Mouse (Mus musculus) small intestine, adult 2 months (tissue): Measurements from ENCODE around the gene Capzb. TPM values are rescaled to one million over a fixed set of nuclear protein-coding genes. Genes with fewer than 3 reads are reported as not detected.

Experiments used
- H3K27ac ChIP-seq: fragments of 200-500 bp; 2 replicates; pipeline ENCODE4 v1.5.1; 2012; ENCODE audit warnings: low read depth, low read length, control low read depth, inconsistent platforms; ENCODE audit not compliant: insufficient read depth
- H3K27me3 ChIP-seq: fragments of 200-500 bp; 2 replicates; pipeline ENCODE4 v1.6.1; 2012; ENCODE audit warnings: mild to moderate bottlenecking, moderate library complexity, low read length, inconsistent platforms; ENCODE audit not compliant: control insufficient read depth, insufficient read depth
- H3K36me3 ChIP-seq: fragments of 200-500 bp; 2 replicates; pipeline ENCODE4 v1.6.1; 2012; ENCODE audit warnings: mild to moderate bottlenecking, low read length, control low read depth, inconsistent platforms; ENCODE audit not compliant: control insufficient read depth, insufficient read depth
- H3K4me1 ChIP-seq: fragments of 200-500 bp; 2 replicates; pipeline ENCODE4 v1.6.1; 2012; ENCODE audit warnings: low read length, inconsistent platforms, mixed read lengths; ENCODE audit not compliant: control insufficient read depth, insufficient read depth, insufficient read length
- H3K4me3 ChIP-seq: fragments of 200-500 bp; 2 replicates; pipeline ENCODE4 v1.5.1; 2012; ENCODE audit warnings: low read depth, mild to moderate bottlenecking, control low read depth, inconsistent platforms, low read length, moderate library complexity
- CTCF ChIP-seq: fragments of 200-500 bp; IDR thresholded peaks from 2 replicates; pipeline ENCODE4 v1.5.1; 2012; ENCODE audit warnings: low read depth, mild to moderate bottlenecking, control low read depth, inconsistent platforms, low read length, moderate library complexity, mixed read lengths; ENCODE audit not compliant: insufficient replicate concordance, insufficient read length; ENCODE audit errors: extremely low read depth
- POLR2A ChIP-seq: fragments of 200-500 bp; IDR thresholded peaks from 2 replicates; pipeline ENCODE4 v1.6.1; 2012; ENCODE audit warnings: low read depth, mild to moderate bottlenecking, control low read depth, inconsistent platforms, low read length, moderate library complexity
- whole genome bisulfite sequencing: fragments of 180-500 bp; shearing (Covaris S2); methylation state at CpG from one replicate; pipeline ENCODE4 v1.1.7; 2018; 5-methylcytosine and 5-hydroxymethylcytosine counted together
- polyA plus RNA-seq: library from polyadenylated mRNA; depleted of rRNA; stranded (reverse); fragments of >200 nt; gene quantifications from 2 replicates; pipeline ENCODE4 v1.2.3, GENCODE M21; 2012

The Capzb gene
- polyA plus RNA-seq, 1 experiment: 390 TPM

GRCm38 (mm10) chr4:139310899-139311701, 118.4 kb downstream of the Capzb start:
- peaks cover 30% of the 10 kb centered on the region for H3K36me3 ChIP-seq
- under 1% methylated on average over 53 of the region's 53 CpGs for WGBS
- peaks cover 5% of the 10 kb centered on the region; the same call in 1 of the 2 replicates for H3K4me1 ChIP-seq
- no peak for TF ChIP-seq CTCF
- TF ChIP-seq POLR2A: no peak
- no peaks in the 10 kb centered on the region for H3K27me3 ChIP-seq
- peak overlapping the region; percentile 96 for H3K4me3 ChIP-seq
- H3K27ac ChIP-seq: peak overlapping the region; percentile 96

- TF ChIP-seq POLR2A (no peak), CTCF (no peak; the same call in 1 of the 2 replicates)
- Histone ChIP-seq H3K36me3 (peaks cover 27% of the 10 kb centered on the region), H3K4me3 (peak overlapping the region; percentile 96), H3K4me1 (peaks cover 5% of the 10 kb centered on the region; the same call in 1 of the 2 replicates), H3K27me3 (no peaks in the 10 kb centered on the region), H3K27ac (peak overlapping the region; percentile 96)
- 11% methylated on average over 14 of the region's 14 CpGs for WGBS
These were observed 119.0 kb downstream of the Capzb start for GRCm38 (mm10) chr4:139311707-139312106.

GRCm38 (mm10) chr4:139312632-139313031, 119.9 kb downstream of the Capzb start:
- TF ChIP-seq CTCF (peak; percentile 45; the same call in 1 of the 2 replicates), POLR2A (no peak)
- 60% methylated on average over 4 of the region's 4 CpGs for WGBS
- H3K4me3 ChIP-seq: no peak overlapping the region
- H3K27ac ChIP-seq: no peak overlapping the region
- H3K4me1 ChIP-seq: peaks cover 5% of the 10 kb centered on the region; the same call in 1 of the 2 replicates
- no peaks in the 10 kb centered on the region for H3K27me3 ChIP-seq
- peaks cover 33% of the 10 kb centered on the region for H3K36me3 ChIP-seq

GRCm38 (mm10) chr4:139318449-139318848, 125.8 kb downstream of the Capzb start:
- Histone ChIP-seq H3K4me1 (no peaks in the 10 kb centered on the region), H3K27ac (no peak overlapping the region), H3K4me3 (no peak overlapping the region), H3K36me3 (peaks cover 49% of the 10 kb centered on the region), H3K27me3 (no peaks in the 10 kb centered on the region)
- TF ChIP-seq CTCF (no peak), POLR2A (no peak)
- WGBS: 87% methylated on average over 11 of the region's 11 CpGs

GRCm38 (mm10) chr4:139319740-139320139, 127.0 kb downstream of the Capzb start:
- no peak for TF ChIP-seq POLR2A
- TF ChIP-seq CTCF: no peak
- Histone ChIP-seq H3K4me3 (no peak overlapping the region), H3K27ac (no peak overlapping the region), H3K27me3 (no peaks in the 10 kb centered on the region), H3K4me1 (no peaks in the 10 kb centered on the region), H3K36me3 (peaks cover 39% of the 10 kb centered on the region)
- WGBS: 93% methylated on average over 4 of the region's 4 CpGs

GRCm38 (mm10) chr4:139330605-139331004, 137.9 kb downstream of the Capzb start:
- H3K36me3 ChIP-seq: no peaks in the 10 kb centered on the region
- H3K4me1 ChIP-seq: no peaks in the 10 kb centered on the region
- whole genome bisulfite sequencing: 3% methylated on average over 10 of the region's 10 CpGs
- no peak for TF ChIP-seq POLR2A
- peak; percentile 63; the same call in 1 of the 2 replicates for TF ChIP-seq CTCF
- H3K27ac ChIP-seq: no peak overlapping the region
- no peaks in the 10 kb centered on the region for H3K27me3 ChIP-seq
- H3K4me3 ChIP-seq: peak overlapping the region; percentile 61

- no peak overlapping the region for H3K27ac ChIP-seq
- no peak overlapping the region for H3K4me3 ChIP-seq
- H3K27me3 ChIP-seq: no peaks in the 10 kb centered on the region
- 23% methylated on average over 7 of the region's 9 CpGs for WGBS
- H3K4me1 ChIP-seq: 0 out of 2 replicates have a peak, but pooled peaks cover 3% of the 10 kb centered on the region
- TF ChIP-seq CTCF: no peak
- no peak for TF ChIP-seq POLR2A
- H3K36me3 ChIP-seq: no peaks in the 10 kb centered on the region
These were observed 142.1 kb downstream of the Capzb start for GRCm38 (mm10) chr4:139334631-139335295.
